Mouse (Mus musculus) forebrain, embryonic 15.5 days (tissue): ENCODE measurements around the gene Ppp1cc. TPM values are rescaled to one million over a fixed set of nuclear protein-coding genes. Genes with fewer than 3 reads are reported as not detected.

Experiments used
- ATAC-seq: fragments of 200-750 bp; cut with Nextera tagmentation; replicated peaks from 2 replicates; pipeline ENCODE4 v1.8.0; 2017; ENCODE audit warnings: mild to moderate bottlenecking, moderate TSS enrichment, moderate library complexity
- H3K27ac ChIP-seq: fragments of 300-500 bp; sonication (generic); replicated peaks from 2 replicates; pipeline ENCODE4 v1.5.1; 2015; ENCODE audit warnings: mild to moderate bottlenecking, inconsistent platforms
- H3K27me3 ChIP-seq: fragments of 300-500 bp; sonication (generic); 2 replicates; pipeline ENCODE4 v1.6.1; 2015; ENCODE audit warnings: inconsistent platforms
- H3K36me3 ChIP-seq: fragments of 300-500 bp; sonication (generic); 2 replicates; pipeline ENCODE4 v1.6.1; 2015; ENCODE audit warnings: mild to moderate bottlenecking, inconsistent platforms
- H3K4me1 ChIP-seq: fragments of 300-500 bp; sonication (generic); 2 replicates; pipeline ENCODE4 v1.6.1; 2015; ENCODE audit warnings: inconsistent platforms
- H3K4me2 ChIP-seq: fragments of 300-500 bp; sonication (generic); replicated peaks from 2 replicates; pipeline ENCODE4 v1.6.1; 2015; ENCODE audit warnings: mild to moderate bottlenecking, inconsistent platforms
- H3K4me3 ChIP-seq: fragments of 300-500 bp; sonication (generic); 2 replicates; pipeline ENCODE4 v1.5.1; 2015; ENCODE audit warnings: mild to moderate bottlenecking, inconsistent platforms
- H3K9ac ChIP-seq: fragments of 300-500 bp; sonication (generic); replicated peaks from 2 replicates; pipeline ENCODE4 v1.6.1; 2015; ENCODE audit warnings: mild to moderate bottlenecking, inconsistent platforms
- H3K9me3 ChIP-seq: fragments of 300-500 bp; sonication (generic); 2 replicates; pipeline ENCODE4 v1.6.1; 2016; ENCODE audit warnings: inconsistent platforms
- WGBS: fragments of 180-500 bp; shearing (Covaris S2); methylation state at CpG from one replicate; pipeline ENCODE4 v1.1.7; 2015; ENCODE audit warnings: mixed read lengths; 5-methylcytosine and 5-hydroxymethylcytosine counted together
- polyA plus RNA-seq: library from polyadenylated mRNA; unstranded; fragments of >200 nt; fragmentation: Nextera tagmentation; extraction: Ambion mirVana; gene quantifications from 2 replicates; pipeline ENCODE4 v1.2.1, GENCODE M21; 2015

Gene Ppp1cc
- polyA plus RNA-seq, 1 experiment from 2014 or later = 275 TPM

DNA sequence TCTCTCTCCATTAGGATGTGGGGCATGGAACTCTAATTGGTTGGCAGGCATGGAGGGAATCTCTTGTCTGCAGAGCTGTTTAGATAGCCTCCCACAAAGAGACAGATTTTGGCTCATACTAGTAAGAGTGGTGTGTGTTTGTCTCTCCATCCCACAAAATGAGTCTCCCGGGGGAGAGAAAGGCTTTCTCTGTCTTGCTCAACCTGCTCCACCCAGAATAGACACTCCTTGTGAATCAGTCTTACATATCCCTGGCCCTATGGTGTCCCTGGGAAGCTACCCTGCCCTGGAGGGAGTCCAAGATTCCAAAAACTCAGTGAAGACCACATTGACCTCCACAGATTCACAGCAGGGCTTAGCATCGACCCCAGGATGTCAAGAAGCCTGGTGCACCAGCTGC, 1.6 kb upstream of the Ppp1cc start:
- 77% methylated on average over 2 of the region's 2 CpGs for WGBS
- no peak overlapping the region for H3K27ac ChIP-seq
- H3K4me2 ChIP-seq = no peak overlapping the region
- no peak overlapping the region for H3K4me3 ChIP-seq
- no peaks in the 10 kb centered on the region for H3K36me3 ChIP-seq
- H3K27me3 ChIP-seq = no peaks in the 10 kb centered on the region
- ATAC-seq = no peak
- H3K9ac ChIP-seq = no peak overlapping the region
- no peaks in the 10 kb centered on the region for H3K9me3 ChIP-seq
- H3K4me1 ChIP-seq = peaks cover 31% of the 10 kb centered on the region

DNA sequence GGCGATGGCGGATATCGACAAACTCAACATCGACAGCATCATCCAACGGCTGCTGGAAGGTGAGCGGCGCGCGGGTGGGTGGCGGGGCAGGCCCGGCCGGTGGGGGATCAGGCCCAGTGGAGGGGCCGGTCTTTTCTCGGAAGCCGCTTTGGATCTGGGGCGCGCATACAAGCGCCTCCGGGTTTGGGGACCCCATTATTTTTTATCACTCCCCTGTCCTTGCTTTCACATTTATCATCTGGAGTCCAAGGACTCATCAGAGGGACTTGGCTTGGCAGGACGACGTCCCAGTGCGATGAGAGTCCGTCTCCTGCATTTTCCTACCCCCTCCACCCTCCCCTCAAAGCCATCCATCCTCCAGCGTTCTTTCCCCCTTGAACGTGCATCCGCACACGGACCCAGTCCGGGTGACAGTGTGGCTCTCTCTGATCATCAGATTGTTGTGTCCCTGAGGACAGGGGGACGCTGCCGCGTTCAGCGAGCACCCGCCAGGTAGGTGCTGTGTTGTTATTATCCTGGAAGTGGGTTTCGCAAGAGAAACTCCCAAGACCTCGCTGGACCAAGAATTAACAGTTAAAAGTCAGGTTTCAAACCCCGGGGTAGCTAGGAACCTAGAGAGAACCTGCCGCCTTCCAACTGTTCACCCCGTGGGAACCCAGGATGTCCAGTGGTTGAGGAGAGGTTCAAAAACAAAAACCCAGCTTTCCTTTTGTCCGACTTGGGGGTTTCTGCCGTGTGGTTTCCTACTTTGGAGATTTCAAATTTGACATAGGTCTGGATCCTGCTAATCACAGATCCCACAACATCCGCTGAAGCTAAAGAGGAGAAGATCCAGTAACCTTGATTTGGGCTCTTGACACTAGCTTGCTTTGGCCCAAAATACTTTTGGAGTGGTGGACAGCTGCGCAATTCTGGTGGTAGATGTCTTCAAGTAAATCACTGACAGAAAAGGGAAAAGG, 758 bp downstream of the Ppp1cc start:
- Histone ChIP-seq H3K36me3 (no peaks in the 10 kb centered on the region), H3K4me1 (peaks cover 55% of the 10 kb centered on the region), H3K9me3 (no peaks in the 10 kb centered on the region), H3K4me3 (peak overlapping the region; percentile 78), H3K27me3 (no peaks in the 10 kb centered on the region), H3K9ac (peak overlapping the region; percentile 92), H3K27ac (peak overlapping the region; percentile 88), H3K4me2 (peak overlapping the region; percentile 75)
- peak; percentile 32; the same call in 1 of the 2 replicates for ATAC-seq
- WGBS = 2% methylated on average over 42 of the region's 42 CpGs

DNA sequence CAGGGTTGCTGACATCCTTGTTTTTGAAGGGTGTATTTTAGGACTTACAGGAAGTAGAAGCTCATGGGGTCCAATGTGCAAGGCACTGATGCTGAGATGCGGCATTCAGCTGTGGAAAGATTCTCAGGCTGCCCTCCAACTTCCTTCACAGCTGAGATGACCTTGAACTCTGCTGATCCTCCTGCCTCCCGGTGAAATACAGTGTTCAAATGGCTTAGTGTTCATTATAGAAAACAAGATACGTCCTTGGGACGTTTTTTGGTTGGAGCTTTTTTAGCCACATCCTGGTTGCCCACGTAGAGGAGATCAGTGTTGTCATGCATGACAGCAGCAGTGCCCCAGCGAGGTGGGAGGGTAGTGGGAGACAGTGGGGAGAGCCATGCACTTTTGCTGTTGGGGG, 5.1 kb downstream of the Ppp1cc start:
- Histone ChIP-seq H3K9ac (no peak overlapping the region), H3K4me3 (no peak overlapping the region), H3K27me3 (no peaks in the 10 kb centered on the region), H3K4me1 (peaks cover 81% of the 10 kb centered on the region), H3K9me3 (no peaks in the 10 kb centered on the region), H3K27ac (no peak overlapping the region), H3K36me3 (peaks cover 1% of the 10 kb centered on the region; the same call in 1 of the 2 replicates), H3K4me2 (no peak overlapping the region)
- no peak for ATAC-seq
- 64% methylated on average over 6 of the region's 6 CpGs for WGBS

DNA sequence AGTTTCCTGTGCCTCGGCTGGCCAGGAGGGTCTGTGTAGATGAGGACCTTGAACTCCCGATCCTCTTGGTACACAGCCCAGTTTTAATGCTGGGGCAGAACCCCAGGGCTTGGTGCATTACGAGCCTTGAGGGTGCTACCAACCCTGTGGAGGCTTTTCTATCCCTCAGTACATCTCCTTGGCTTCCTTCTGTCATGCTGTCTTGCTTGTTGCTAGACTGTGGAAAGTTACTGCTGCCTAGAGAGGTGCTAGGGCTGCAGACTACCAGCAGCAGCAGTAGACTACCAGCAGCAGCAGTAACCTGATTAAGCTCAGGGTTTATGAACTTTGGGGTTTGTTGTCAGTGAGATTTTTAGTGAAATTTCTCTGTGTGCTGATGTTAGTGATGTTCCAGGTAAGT, 5.9 kb downstream of the Ppp1cc start:
- Histone ChIP-seq H3K27ac (no peak overlapping the region), H3K9me3 (no peaks in the 10 kb centered on the region), H3K9ac (no peak overlapping the region), H3K4me2 (0 out of 2 replicates have a peak overlapping the region, but pooled peaks have one; percentile 6), H3K4me3 (no peak overlapping the region), H3K36me3 (peaks cover 7% of the 10 kb centered on the region), H3K4me1 (peaks cover 81% of the 10 kb centered on the region), H3K27me3 (no peaks in the 10 kb centered on the region)
- WGBS = 59% methylated on average over 3 of the region's 3 CpGs
- no peak for ATAC-seq

DNA sequence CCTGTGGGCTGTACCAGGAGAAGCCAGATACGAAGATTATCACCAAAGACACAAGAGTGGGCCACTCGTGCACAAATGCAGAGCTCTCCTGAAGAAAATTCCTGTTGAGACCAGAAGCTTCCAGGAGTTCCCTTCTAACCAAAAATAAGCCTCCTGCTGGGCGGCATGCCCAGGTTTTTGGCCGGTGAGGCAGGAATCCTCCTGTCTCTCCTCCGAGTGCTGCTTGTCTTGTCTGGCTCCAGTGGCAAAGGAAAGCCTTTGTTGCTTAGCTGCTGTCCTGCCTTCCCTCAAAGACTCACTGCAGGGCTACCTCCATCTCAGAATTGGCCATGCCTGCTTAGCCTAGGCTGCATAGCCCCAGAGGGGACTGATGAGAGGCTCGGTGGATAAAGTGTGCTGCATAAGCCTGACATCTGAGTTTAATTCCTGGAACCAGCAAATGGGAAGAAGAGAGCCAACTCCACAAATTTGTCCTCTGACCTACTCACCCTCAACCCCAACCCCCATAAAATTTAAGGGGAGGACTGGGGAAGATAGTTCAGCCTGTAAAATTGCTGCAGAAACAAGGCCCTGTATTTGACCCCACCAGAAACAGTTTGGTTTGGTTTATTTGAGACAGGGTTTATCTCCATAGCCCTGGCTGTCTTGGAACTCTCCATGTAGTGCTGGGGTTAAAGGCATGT, 7.3 kb downstream of the Ppp1cc start:
- ATAC-seq = no peak
- Histone ChIP-seq H3K9me3 (no peaks in the 10 kb centered on the region), H3K27ac (peak overlapping the region; percentile 74), H3K4me3 (no peak overlapping the region), H3K4me2 (no peak overlapping the region; the same call in 1 of the 2 replicates), H3K36me3 (peaks cover 20% of the 10 kb centered on the region), H3K27me3 (no peaks in the 10 kb centered on the region), H3K9ac (0 out of 2 replicates have a peak overlapping the region, but pooled peaks have one; percentile 7), H3K4me1 (peaks cover 70% of the 10 kb centered on the region)
- 43% methylated on average over 6 of the region's 6 CpGs for WGBS

DNA sequence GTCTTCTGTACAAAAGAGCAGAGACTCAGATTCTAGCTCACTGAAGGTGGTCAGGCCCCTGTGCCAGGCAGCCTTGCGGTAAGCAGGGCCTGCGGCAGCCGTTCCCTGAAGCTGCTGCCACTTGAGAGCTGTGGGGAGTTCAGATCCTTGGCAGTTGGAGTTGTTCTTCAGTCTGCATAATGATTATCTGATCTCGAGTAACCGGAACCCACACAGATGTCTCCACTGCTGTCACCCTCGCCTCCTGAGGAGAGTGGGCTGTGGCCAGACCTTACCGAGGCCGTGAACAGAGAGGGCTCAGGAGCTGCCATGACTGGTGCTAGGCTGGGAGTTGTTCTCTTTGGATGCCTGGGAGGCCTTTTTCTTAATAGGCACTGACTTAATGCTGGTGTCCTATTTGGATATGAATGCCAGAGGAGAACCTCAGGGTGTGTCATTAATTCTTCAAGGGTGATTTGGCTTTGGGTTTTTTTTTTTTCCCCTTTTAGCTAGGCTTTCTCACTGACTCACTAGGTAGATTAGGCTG, 8.6 kb downstream of the Ppp1cc start:
- Histone ChIP-seq H3K9me3 (no peaks in the 10 kb centered on the region), H3K4me3 (no peak overlapping the region), H3K27ac (peak overlapping the region; percentile 74), H3K4me1 (peaks cover 57% of the 10 kb centered on the region), H3K27me3 (no peaks in the 10 kb centered on the region), H3K9ac (peak overlapping the region; percentile 16; the same call in 1 of the 2 replicates), H3K4me2 (peak overlapping the region; percentile 19; the same call in 1 of the 2 replicates), H3K36me3 (peaks cover 33% of the 10 kb centered on the region)
- 16% methylated on average over 8 of the region's 8 CpGs for WGBS
- peak; percentile 26; the same call in 1 of the 2 replicates for ATAC-seq

DNA sequence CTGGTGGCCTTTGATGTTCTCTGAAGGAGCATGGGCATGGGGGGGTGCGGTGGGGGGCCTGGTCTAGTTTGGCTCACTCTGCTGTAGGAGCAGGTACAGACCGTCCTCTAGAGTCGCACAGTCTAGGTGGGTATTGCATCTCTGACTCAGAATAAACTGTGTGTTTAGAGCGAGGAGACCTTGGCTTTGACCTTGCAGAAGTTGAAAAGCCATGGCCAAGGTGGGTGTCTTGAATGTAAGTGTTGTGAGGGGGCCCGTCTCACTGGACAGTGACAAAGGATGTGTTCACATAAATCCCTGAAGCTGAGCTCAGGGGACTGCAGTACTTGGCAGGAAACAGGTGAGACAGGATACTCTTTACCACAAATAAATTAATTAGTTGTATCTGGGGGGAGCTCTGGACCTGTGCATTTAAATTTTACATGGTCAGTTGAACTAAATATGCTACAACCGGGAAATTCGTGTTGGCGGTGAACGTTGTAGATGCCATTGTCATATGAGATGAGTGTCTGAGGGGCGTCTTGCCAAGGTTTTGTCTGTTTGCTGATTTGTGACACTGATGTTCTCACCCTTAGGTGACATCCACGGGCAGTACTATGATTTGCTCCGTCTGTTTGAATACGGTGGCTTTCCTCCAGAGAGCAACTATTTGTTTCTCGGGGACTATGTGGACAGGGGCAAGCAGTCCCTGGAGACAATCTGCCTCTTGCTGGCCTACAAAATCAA, 10.4 kb downstream of the Ppp1cc start:
- Histone ChIP-seq H3K4me3 (no peak overlapping the region), H3K27me3 (no peaks in the 10 kb centered on the region), H3K4me2 (no peak overlapping the region), H3K9ac (no peak overlapping the region), H3K27ac (no peak overlapping the region), H3K36me3 (peaks cover 50% of the 10 kb centered on the region), H3K4me1 (peaks cover 39% of the 10 kb centered on the region), H3K9me3 (no peaks in the 10 kb centered on the region)
- WGBS = 90% methylated on average over 14 of the region's 14 CpGs
- no peak for ATAC-seq

DNA sequence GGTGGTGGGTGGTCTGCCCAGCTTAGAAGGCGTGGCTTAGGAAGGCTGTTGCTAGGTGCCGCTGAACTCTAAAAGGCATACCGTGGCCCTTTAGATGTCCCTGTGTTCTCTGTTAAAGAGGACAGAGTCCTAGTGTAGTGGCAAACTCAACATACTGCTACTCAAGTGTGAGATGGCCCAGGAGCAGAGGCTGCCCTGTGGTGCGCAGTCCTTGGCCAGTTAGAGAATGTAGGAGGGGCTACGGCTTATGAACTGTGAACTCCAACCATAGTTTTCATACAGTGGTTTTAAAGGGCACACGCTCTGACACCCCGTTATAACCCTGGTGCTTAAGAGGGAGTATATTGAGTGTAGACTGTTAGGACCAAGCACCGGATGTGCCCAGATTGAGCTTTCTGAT, 13.0 kb downstream of the Ppp1cc start:
- Histone ChIP-seq H3K4me1 (peaks cover 13% of the 10 kb centered on the region), H3K27me3 (no peaks in the 10 kb centered on the region), H3K36me3 (peaks cover 61% of the 10 kb centered on the region), H3K27ac (no peak overlapping the region), H3K4me3 (no peak overlapping the region), H3K9me3 (no peaks in the 10 kb centered on the region), H3K4me2 (no peak overlapping the region), H3K9ac (no peak overlapping the region)
- no peak for ATAC-seq
- WGBS = 90% methylated on average over 8 of the region's 8 CpGs

DNA sequence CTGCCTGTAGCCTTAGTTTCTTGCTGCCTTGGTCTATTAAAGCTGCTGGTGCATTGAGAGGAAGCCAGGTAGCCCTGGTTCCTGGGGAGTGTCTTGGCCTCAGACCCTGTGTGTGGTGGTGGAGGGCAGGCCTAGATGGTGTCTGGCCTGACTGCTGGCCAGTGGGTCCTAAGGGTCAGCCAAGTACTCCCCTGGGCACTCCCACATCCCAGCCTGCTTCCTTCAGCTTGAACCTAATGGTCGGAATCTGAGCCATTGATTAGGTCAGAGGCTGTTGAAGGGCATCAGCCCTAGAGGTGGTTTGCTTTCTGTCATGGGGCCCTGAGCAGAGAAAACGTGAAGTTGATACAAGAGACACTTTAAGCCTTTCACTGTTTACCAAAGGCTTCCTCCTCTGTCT, 17.3 kb downstream of the Ppp1cc start:
- Histone ChIP-seq H3K4me1 (no peaks in the 10 kb centered on the region), H3K9me3 (no peaks in the 10 kb centered on the region), H3K36me3 (peaks cover 48% of the 10 kb centered on the region), H3K4me3 (no peak overlapping the region), H3K27ac (no peak overlapping the region), H3K9ac (no peak overlapping the region), H3K4me2 (no peak overlapping the region), H3K27me3 (no peaks in the 10 kb centered on the region)
- no peak for ATAC-seq
- WGBS = 89% methylated on average over 2 of the region's 2 CpGs

DNA sequence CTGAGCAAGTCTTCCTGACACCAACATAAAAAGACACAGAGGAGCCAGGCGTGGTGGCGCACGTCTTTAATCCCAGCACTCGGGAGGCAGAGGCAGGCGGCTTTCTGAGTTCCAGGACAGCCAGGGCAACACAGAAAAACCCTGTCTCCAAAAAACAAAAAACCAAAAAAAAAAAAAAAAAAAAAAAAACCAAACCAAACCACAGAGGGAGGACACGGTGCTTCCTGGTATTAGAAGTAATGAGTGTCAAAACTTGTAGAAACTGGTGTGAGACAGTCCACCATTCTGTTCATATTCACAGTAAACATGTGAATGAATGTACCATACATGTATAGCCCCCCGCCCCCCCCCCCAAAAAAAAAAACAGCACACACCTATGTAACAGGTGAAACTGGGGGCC, 17.9 kb downstream of the Ppp1cc start:
- Histone ChIP-seq H3K27ac (no peak overlapping the region), H3K4me1 (no peaks in the 10 kb centered on the region), H3K9me3 (no peaks in the 10 kb centered on the region), H3K36me3 (peaks cover 43% of the 10 kb centered on the region), H3K9ac (no peak overlapping the region), H3K27me3 (no peaks in the 10 kb centered on the region), H3K4me3 (no peak overlapping the region), H3K4me2 (no peak overlapping the region)
- WGBS = 89% methylated on average over 7 of the region's 7 CpGs
- no peak for ATAC-seq

DNA sequence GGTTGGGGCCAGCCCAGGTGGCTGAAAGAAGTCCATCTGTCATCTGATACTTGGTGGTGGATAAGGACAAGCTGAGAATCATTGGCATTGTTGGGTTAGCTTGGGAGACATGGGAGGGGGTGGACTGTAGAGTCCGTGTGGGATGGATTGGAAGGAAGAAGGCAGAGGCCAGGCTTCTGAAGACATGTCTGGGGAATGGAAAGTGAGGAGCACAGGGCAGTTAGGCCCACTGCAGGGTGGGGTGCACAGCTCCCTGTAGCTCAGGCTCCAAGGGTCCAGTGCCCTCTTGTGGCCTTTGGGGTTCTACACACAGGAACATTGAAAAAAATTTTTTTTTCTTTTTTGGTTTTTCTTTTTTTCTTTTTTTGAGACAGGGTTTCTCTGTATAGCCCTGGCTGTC, 18.3 kb downstream of the Ppp1cc start:
- H3K4me1 ChIP-seq = no peaks in the 10 kb centered on the region
- WGBS = 35% methylated on average over 1 of the region's 1 CpGs

More for the DNA sequence above, 18.3 kb downstream of the Ppp1cc start:
- H3K27ac ChIP-seq = no peak overlapping the region
- H3K9me3 ChIP-seq = no peaks in the 10 kb centered on the region
- H3K9ac ChIP-seq = no peak overlapping the region
- no peak overlapping the region for H3K4me2 ChIP-seq
- peaks cover 38% of the 10 kb centered on the region for H3K36me3 ChIP-seq
- H3K27me3 ChIP-seq = no peaks in the 10 kb centered on the region
- no peak overlapping the region for H3K4me3 ChIP-seq
- ATAC-seq = peak; percentile 43
